Mouse (Mus musculus) bone marrow, adult 2 months (tissue): ENCODE measurements around the gene Itga6.

Experiments
- CTCF ChIP-seq: fragments of 200-500 bp; IDR thresholded peaks from 2 replicates; pipeline ENCODE4 v1.5.1; 2011; ENCODE audit warnings: low read length, control low read depth; ENCODE audit not compliant: control insufficient read depth, insufficient read depth
- POLR2A ChIP-seq: fragments of 200-500 bp; IDR thresholded peaks from 2 replicates; pipeline ENCODE4 v1.6.1; 2011; ENCODE audit warnings: low read depth, mild to moderate bottlenecking, control low read depth, low read length, borderline replicate concordance; ENCODE audit not compliant: control insufficient read depth

- TF ChIP-seq CTCF: no peak
- no peak for TF ChIP-seq POLR2A
Measured at GRCm38 (mm10) chr2:71719387-71720034, 25.9 kb upstream of the Itga6 start.
